Mouse (Mus musculus): Measurements from ENCODE around the gene Stambpl1. TPM values are rescaled to one million over a fixed set of nuclear protein-coding genes. Genes with fewer than 3 reads are reported as not detected.

Gene Stambpl1
- polyA plus RNA-seq, 1 experiment from 2014 or later = 4.7 TPM

GRCm38 (mm10) chr19:34287656-34288415 lies 95.8 kb downstream of the Stambpl1 start:
- 34% methylated on average over 13 of the region's 13 CpGs for WGBS (ENCODE audit: insufficient replicate concordance)
- Histone ChIP-seq H3K27me3 (peaks cover 4% of the 10 kb centered on the region; the same call in 1 of the 2 replicates), H3K27ac (replicated peaks) (no peak overlapping the region), H3K4me2 (no peak overlapping the region), H3K9ac (no peak overlapping the region), H3K4me1 (replicated peaks) (no peaks in the 10 kb centered on the region; the same call in 1 of the 2 replicates), H3K36me3 (replicated peaks) (no peaks in the 10 kb centered on the region), H3K4me3 (replicated peaks) (no peak overlapping the region), H3K9me3 (replicated peaks) (no peaks in the 10 kb centered on the region)
- no peak for ATAC-seq (ENCODE audit: insufficient read depth)

GRCm38 (mm10) chr19:34288696-34289095 lies 96.7 kb downstream of the Stambpl1 start:
- no peaks in the 10 kb centered on the region for H3K36me3 ChIP-seq (replicated peaks)
- no peaks in the 10 kb centered on the region; the same call in 1 of the 2 replicates for H3K4me1 ChIP-seq (replicated peaks)
- no peak overlapping the region for H3K9ac ChIP-seq
- no peak overlapping the region for H3K4me2 ChIP-seq
- 68% methylated on average over 1 of the region's 1 CpGs for WGBS (ENCODE audit: insufficient replicate concordance)
- no peak overlapping the region for H3K4me3 ChIP-seq (replicated peaks)
- no peak for ATAC-seq (ENCODE audit: insufficient read depth)
- no peak overlapping the region for H3K27ac ChIP-seq (replicated peaks)
- H3K27me3 ChIP-seq = peaks cover 4% of the 10 kb centered on the region; the same call in 1 of the 2 replicates
- no peaks in the 10 kb centered on the region for H3K9me3 ChIP-seq (replicated peaks)

Other genes with a start within 250 kb of the Stambpl1 start
- not detected in 2 replicates for gene Lipf, start 231.0 kb upstream of the Stambpl1 start, polyA plus RNA-seq (2015; fragmentation: Nextera tagmentation; extraction: Ambion mirVana)
- not detected in 2 replicates for gene Lipk, start 183.9 kb upstream of the Stambpl1 start, polyA plus RNA-seq (2015; fragmentation: Nextera tagmentation; extraction: Ambion mirVana)
- gene Lipn, start 124.9 kb upstream of the Stambpl1 start, polyA plus RNA-seq (2015; fragmentation: Nextera tagmentation; extraction: Ambion mirVana) = not detected in 2 replicates
- gene Lipm, start 91.3 kb upstream of the Stambpl1 start, polyA plus RNA-seq (2015; fragmentation: Nextera tagmentation; extraction: Ambion mirVana) = not detected in 2 replicates
- 0.45 and 0.50 TPM in 2 replicates for gene Ankrd22, start 26.2 kb upstream of the Stambpl1 start, polyA plus RNA-seq (2015; fragmentation: Nextera tagmentation; extraction: Ambion mirVana)
- 19.8 and 22.0 TPM in 2 replicates for gene Acta2, start 63.4 kb downstream of the Stambpl1 start, polyA plus RNA-seq (2015; fragmentation: Nextera tagmentation; extraction: Ambion mirVana)
- gene Fas, start 98.4 kb downstream of the Stambpl1 start, polyA plus RNA-seq (2015; fragmentation: Nextera tagmentation; extraction: Ambion mirVana) = 4.6 and 4.7 TPM in 2 replicates

Data from liver, embryonic 15.5 days (tissue).